Mouse (Mus musculus) heart, embryonic 16.5 days (tissue): ENCODE results near the gene Gmds. TPM values are rescaled to one million over a fixed set of nuclear protein-coding genes. Genes with fewer than 3 reads are reported as not detected.

ENCODE experiments used
- ATAC-seq: fragments of 200-750 bp; cut with Nextera tagmentation; replicated peaks from 2 replicates; pipeline ENCODE4 v1.8.0; 2017; ENCODE audit warnings: moderate number of reproducible peaks; ENCODE audit not compliant: insufficient read depth, low FRiP score; ENCODE audit errors: extremely low read depth
- H3K27ac ChIP-seq: fragments of 300-500 bp; sonication (generic); 2 replicates; pipeline ENCODE4 v1.5.1; 2014; ENCODE audit warnings: mild to moderate bottlenecking, low read length, control low read depth, moderate library complexity
- H3K27me3 ChIP-seq: fragments of 300-500 bp; sonication (generic); 2 replicates; pipeline ENCODE4 v1.6.1; 2014; ENCODE audit warnings: low read length, mixed read lengths; ENCODE audit not compliant: control insufficient read depth, insufficient read depth
- H3K36me3 ChIP-seq: fragments of 300-500 bp; sonication (generic); 2 replicates; pipeline ENCODE4 v1.6.1; 2014; ENCODE audit not compliant: control insufficient read depth, insufficient read depth
- H3K4me1 ChIP-seq: fragments of 300-500 bp; sonication (generic); 2 replicates; pipeline ENCODE4 v1.6.1; 2014; ENCODE audit warnings: low read length, mixed read lengths; ENCODE audit not compliant: control insufficient read depth, insufficient read depth
- H3K4me2 ChIP-seq: fragments of 300-500 bp; sonication (generic); 2 replicates; pipeline ENCODE4 v1.6.1; 2014; ENCODE audit warnings: low read depth, mild to moderate bottlenecking, control low read depth, low read length
- H3K4me3 ChIP-seq: fragments of 300-500 bp; sonication (generic); 2 replicates; pipeline ENCODE4 v1.5.1; 2014; ENCODE audit warnings: mild to moderate bottlenecking, control low read depth, low read length
- H3K9ac ChIP-seq: fragments of 300-500 bp; sonication (generic); 2 replicates; pipeline ENCODE4 v1.6.1; 2014; ENCODE audit warnings: low read length, control low read depth
- H3K9me3 ChIP-seq: fragments of 300-500 bp; sonication (generic); replicated peaks from 2 replicates; pipeline ENCODE4 v1.6.1; 2016; ENCODE audit warnings: low read length; ENCODE audit not compliant: control insufficient read depth
- WGBS: fragments of 180-500 bp; shearing (Covaris S2); extraction: QIAGEN DNeasy Blood & Tissue Kit; methylation state at CpG from one replicate; pipeline ENCODE4 v1.1.7; 2014; 5-methylcytosine and 5-hydroxymethylcytosine counted together
- polyA plus RNA-seq: library from polyadenylated mRNA; unstranded; fragments of >200 nt; fragmentation: Nextera tagmentation; extraction: Ambion mirVana; gene quantifications from 2 replicates; pipeline ENCODE4 v1.2.1, GENCODE M21; 2015

Gene Gmds
- polyA plus RNA-seq, 1 experiment from 2014 or later, result 21.8 TPM

DNA sequence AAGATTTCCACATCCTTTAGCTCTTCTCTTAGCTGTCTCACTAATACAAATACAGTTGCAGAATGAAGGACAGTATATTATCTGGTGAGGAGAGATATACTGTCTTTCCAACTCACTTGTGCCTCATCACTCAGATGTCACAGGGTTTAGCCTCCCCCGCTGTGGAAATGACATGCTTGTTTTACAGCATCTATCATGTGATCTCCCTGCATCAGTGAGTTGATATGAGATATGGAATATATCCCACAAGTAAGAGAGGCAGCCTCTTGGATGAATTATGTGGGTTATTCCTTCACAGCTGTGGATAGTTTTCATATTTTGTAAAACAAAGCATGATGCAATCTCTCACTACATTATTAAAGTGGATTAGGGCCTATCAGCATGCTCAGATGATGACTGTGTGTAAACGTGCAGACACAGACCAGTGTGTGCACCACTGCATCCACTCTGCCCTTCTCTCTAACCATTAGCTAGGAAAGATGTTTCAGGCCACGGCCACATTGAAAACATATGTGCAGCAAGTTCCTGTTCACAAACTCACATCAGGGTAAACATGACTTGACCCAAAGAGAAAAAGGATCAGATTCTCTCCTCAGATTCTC is 371.5 kb downstream of the Gmds start:
- H3K4me1 ChIP-seq, result no peaks in the 10 kb centered on the region
- H3K4me3 ChIP-seq, result no peak overlapping the region
- no peaks in the 10 kb centered on the region for H3K36me3 ChIP-seq
- no peak overlapping the region for H3K27ac ChIP-seq
- 54% methylated on average over 3 of the region's 3 CpGs for WGBS
- no peaks in the 10 kb centered on the region for H3K27me3 ChIP-seq
- no peak overlapping the region for H3K4me2 ChIP-seq
- H3K9me3 ChIP-seq, result no peaks in the 10 kb centered on the region
- ATAC-seq, result no peak
- H3K9ac ChIP-seq, result no peak overlapping the region

DNA sequence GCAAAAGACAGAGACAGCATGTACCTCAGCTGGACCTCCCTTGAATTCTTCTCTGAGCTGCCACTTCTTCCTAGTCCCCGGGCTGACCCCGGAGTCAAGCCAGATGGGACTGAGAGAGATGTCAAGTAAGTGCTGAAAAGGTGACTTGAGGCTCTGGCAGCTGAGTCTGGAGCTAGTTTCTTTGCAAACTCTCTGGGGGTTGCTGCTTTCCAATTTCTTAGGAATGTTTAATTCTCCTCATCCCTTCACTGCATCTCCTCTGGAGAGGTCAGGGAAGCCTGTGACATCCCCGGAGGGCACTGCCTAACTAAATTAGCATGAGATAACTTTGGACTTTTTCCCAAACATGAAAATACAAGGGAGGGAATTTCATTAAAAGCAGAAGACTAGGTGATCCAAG is 378.0 kb downstream of the Gmds start:
- Histone ChIP-seq H3K36me3 (no peaks in the 10 kb centered on the region), H3K27ac (no peak overlapping the region), H3K4me1 (peaks cover 12% of the 10 kb centered on the region), H3K4me3 (no peak overlapping the region), H3K27me3 (no peaks in the 10 kb centered on the region), H3K4me2 (no peak overlapping the region), H3K9me3 (no peaks in the 10 kb centered on the region), H3K9ac (no peak overlapping the region)
- WGBS, result 27% methylated on average over 3 of the region's 3 CpGs
- no peak for ATAC-seq

DNA sequence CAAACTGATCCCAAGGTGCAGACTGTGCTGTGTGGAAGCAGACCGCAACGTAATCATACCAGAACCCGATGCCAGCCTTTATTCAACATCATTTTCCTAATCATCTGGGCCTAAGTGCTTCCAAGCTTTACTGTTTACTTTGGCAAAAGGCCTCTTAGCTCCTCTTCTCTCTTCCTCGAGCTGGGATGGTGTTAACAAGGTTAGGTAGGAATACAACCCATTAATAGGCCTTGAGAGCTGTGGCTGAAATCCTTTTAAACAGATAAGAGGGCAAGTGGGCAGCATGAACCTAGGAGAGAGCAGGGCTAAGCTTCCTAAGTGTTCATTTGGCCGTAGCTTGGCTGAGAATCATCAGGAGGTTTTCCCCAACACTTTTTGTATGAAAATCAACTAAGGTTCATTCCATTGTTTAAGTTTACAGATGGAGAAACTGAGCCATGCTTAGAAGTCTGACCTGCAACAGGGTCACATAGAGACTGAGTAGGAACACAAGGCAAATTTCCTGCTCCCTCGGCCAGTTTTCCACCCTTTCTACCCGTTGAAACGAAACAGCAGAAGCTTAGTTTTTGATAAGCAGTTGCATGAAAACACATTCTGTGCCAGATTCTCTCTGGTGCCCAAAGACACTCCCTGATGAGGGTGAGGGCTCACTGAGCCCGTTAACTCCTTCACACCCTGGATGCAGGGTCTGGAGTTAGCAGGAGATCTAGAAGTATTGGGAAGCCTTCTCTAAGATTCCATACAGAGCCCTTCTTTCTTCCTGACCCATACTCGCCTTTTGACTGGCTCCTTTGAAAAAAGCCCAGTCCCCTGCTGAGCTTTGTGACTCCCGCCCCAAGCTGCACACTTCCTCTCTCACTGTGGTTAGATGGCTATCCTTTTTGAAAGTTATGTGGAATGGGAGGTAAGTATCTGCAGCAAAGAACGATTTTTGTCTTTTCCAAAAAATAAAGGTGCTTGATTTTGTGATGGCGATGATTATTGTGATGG is 379.9 kb downstream of the Gmds start:
- WGBS, result 39% methylated on average over 13 of the region's 13 CpGs
- H3K4me2 ChIP-seq, result no peak overlapping the region
- no peaks in the 10 kb centered on the region for H3K36me3 ChIP-seq
- H3K9ac ChIP-seq, result no peak overlapping the region
- peak overlapping the region; percentile 46 for H3K27ac ChIP-seq
- H3K27me3 ChIP-seq, result no peaks in the 10 kb centered on the region
- no peak overlapping the region for H3K4me3 ChIP-seq
- peaks cover 12% of the 10 kb centered on the region for H3K4me1 ChIP-seq
- ATAC-seq, result peak; percentile 62; the same call in 1 of the 2 replicates
- H3K9me3 ChIP-seq, result no peaks in the 10 kb centered on the region

DNA sequence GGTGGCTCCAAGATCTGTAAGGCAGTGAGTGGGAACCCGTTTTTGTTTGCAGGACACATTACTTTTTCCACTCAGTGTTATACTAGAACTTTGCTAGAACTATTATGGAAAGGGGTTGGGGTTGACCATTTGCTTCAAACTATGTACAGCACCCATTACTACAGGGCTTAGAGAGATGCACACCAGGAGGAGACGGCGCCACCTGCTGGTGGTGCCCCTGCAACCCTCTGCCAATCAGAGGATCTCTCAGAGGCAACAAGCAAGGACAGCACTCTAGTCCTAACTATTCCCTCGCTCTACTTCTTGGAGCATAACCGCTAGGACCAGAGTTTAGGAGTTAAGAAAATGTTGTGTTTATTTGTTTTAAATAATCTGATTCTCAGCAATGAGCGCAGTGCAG is 382.0 kb downstream of the Gmds start:
- Histone ChIP-seq H3K27me3 (no peaks in the 10 kb centered on the region), H3K9ac (no peak overlapping the region), H3K4me1 (peaks cover 12% of the 10 kb centered on the region), H3K4me2 (no peak overlapping the region), H3K27ac (no peak overlapping the region), H3K36me3 (no peaks in the 10 kb centered on the region), H3K4me3 (no peak overlapping the region), H3K9me3 (no peaks in the 10 kb centered on the region)
- WGBS, result 75% methylated on average over 6 of the region's 6 CpGs
- no peak for ATAC-seq

DNA sequence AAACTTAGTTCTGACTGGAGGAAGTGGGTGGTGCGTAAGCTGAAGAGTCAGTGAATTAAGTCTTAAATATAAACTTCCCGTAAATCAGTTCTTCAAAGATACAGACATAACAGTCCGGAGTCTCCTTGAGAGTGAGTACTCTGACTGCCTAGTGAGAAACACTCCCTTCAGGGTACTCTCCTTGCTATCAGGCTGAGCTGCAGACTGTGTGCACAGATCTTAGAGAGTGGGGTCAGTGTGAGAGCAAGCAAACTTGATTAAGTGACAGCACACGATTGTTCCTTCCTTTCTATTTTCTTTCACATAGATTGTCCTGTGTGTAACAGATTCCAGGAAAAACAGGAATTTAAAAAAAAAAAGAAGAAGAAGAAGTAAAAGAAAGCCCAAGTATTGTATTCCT is 382.4 kb downstream of the Gmds start:
- H3K27ac ChIP-seq, result peak overlapping the region; percentile 65; the same call in 1 of the 2 replicates
- no peaks in the 10 kb centered on the region for H3K27me3 ChIP-seq
- peak; percentile 46; the same call in 1 of the 2 replicates for ATAC-seq
- 62% methylated on average over 4 of the region's 4 CpGs for whole genome bisulfite sequencing
- H3K36me3 ChIP-seq, result no peaks in the 10 kb centered on the region
- no peak overlapping the region for H3K9ac ChIP-seq
- H3K9me3 ChIP-seq, result no peaks in the 10 kb centered on the region
- peaks cover 12% of the 10 kb centered on the region for H3K4me1 ChIP-seq
- H3K4me2 ChIP-seq, result no peak overlapping the region
- H3K4me3 ChIP-seq, result no peak overlapping the region

DNA sequence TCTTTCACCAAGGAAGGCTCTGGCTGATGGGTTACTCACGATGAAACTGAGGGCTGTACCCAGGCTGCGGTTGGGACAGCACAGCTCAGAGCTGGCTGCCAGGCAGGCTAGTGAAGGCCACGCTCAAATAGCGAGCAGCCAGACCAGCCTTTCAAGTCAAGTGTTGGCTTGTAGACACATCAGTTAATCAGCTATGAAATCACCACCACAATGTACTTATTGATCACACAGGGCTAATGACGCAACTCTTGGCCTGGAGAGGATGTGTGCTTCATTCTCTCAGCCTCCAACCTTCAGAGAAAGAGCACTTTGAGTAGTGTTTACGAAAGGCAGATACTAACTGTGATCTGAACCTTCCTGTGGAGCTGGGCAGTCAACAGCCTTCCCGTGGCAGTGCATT is 383.4 kb downstream of the Gmds start:
- H3K4me3 ChIP-seq, result no peak overlapping the region
- no peak overlapping the region for H3K4me2 ChIP-seq
- H3K36me3 ChIP-seq, result no peaks in the 10 kb centered on the region
- H3K27ac ChIP-seq, result no peak overlapping the region
- H3K4me1 ChIP-seq, result peaks cover 6% of the 10 kb centered on the region
- no peaks in the 10 kb centered on the region for H3K27me3 ChIP-seq
- H3K9me3 ChIP-seq, result no peaks in the 10 kb centered on the region
- H3K9ac ChIP-seq, result no peak overlapping the region
- WGBS, result 46% methylated on average over 7 of the region's 7 CpGs
- ATAC-seq, result no peak

DNA sequence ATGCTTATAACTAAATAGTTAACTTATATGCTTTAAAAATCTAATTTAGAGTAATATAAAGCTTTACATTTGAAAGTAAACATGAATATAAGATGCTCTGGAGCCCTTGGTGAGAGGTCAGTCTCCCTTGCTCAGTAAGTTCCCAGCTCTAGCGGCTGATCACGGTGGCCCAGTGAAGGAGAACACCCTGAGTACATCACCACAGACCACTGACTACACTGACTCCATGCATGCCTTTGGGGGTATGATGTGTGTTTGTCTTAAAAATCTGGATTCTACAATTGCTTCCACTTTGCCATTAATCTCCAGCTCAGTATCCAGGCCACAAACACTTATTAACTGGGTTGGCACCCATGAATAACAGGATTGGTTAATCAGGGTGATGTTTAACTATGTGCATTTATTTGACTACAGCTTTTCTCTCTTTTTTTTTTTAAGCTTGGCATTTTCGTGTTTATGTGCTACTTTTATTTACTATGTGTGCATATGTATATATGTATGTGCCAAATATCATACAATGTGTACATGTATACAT is 393.8 kb downstream of the Gmds start:
- ATAC-seq, result no peak
- H3K9me3 ChIP-seq, result no peaks in the 10 kb centered on the region
- no peaks in the 10 kb centered on the region for H3K36me3 ChIP-seq
- no peak overlapping the region for H3K4me3 ChIP-seq
- no peak overlapping the region for H3K4me2 ChIP-seq
- no peaks in the 10 kb centered on the region for H3K27me3 ChIP-seq
- H3K9ac ChIP-seq, result no peak overlapping the region
- WGBS, result 90% methylated on average over 3 of the region's 3 CpGs
- H3K27ac ChIP-seq, result no peak overlapping the region
- no peaks in the 10 kb centered on the region for H3K4me1 ChIP-seq

DNA sequence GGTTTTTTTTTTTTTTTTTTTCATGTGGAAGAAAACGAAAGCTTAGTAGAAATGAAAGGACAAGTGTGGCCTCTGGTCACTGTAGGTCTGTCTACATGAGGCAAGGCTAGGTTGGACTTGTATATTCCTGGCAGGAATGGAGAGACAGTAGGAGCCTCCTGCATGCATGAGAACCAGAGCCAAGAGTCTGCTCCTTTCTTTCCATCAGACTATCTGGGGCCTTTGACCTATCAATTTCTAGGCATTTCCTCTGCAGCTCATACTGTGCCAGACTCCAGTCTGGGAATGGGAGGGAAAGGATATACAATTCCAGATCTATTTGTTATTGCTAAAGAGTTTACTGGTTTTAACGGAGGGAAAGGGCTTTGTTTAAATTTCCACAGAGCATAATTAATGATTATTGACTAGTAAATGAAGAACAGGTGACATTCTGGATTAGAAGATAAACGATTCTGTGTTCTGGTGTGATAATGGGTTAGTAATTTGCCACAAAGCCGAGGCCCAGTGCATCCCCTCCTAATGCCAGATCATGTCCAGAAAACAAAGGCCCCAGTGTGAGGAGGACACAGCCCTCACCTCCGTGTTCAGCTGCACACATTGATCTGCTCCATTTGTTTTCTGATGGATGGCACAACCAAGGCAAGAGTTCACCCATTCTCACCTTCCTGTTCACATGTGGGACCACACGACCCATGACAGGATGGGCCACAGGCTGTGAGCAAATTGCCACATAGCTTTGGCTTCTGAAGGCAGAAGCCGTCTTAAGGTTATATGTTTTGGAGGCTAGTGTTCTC is 394.9 kb downstream of the Gmds start:
- Histone ChIP-seq H3K4me2 (no peak overlapping the region), H3K9me3 (no peaks in the 10 kb centered on the region), H3K4me3 (no peak overlapping the region), H3K9ac (no peak overlapping the region), H3K36me3 (no peaks in the 10 kb centered on the region), H3K27me3 (no peaks in the 10 kb centered on the region), H3K4me1 (no peaks in the 10 kb centered on the region), H3K27ac (no peak overlapping the region)
- ATAC-seq, result no peak; the same call in 1 of the 2 replicates
- WGBS, result 56% methylated on average over 7 of the region's 7 CpGs
